Mouse (Mus musculus) forebrain, embryonic 14.5 days (tissue): Measurements from ENCODE around the gene Treh. TPM values are rescaled to one million over a fixed set of nuclear protein-coding genes. Genes with fewer than 3 reads are reported as not detected.

Experiments used
- ATAC-seq: fragments of 200-750 bp; cut with Nextera tagmentation; 2 replicates; pipeline ENCODE4 v1.8.0; 2017; ENCODE audit warnings: mild to moderate bottlenecking, moderate library complexity
- DNase-seq: peaks from one replicate; pipeline ENCODE4 v3.0.0-alpha.2; 2015; ENCODE audit warnings: low spot score
- H3K27ac ChIP-seq: fragments of 300-500 bp; sonication (generic); 2 replicates; pipeline ENCODE4 v1.5.1; 2014; ENCODE audit warnings: low read depth, mild to moderate bottlenecking, control low read depth, low read length, moderate library complexity
- H3K27me3 ChIP-seq: fragments of 300-500 bp; sonication (generic); replicated peaks from 2 replicates; pipeline ENCODE4 v1.6.1; 2014; ENCODE audit warnings: low read length, control low read depth, mixed read lengths; ENCODE audit not compliant: control insufficient read depth, insufficient read depth
- H3K36me3 ChIP-seq: fragments of 300-500 bp; sonication (generic); 2 replicates; pipeline ENCODE4 v1.6.1; 2014; ENCODE audit warnings: low read length, control low read depth; ENCODE audit not compliant: control insufficient read depth, insufficient read depth
- H3K4me1 ChIP-seq: fragments of 300-500 bp; sonication (generic); 2 replicates; pipeline ENCODE4 v1.6.1; 2014; ENCODE audit warnings: antibody characterized with exemption, low read length, control low read depth; ENCODE audit not compliant: control insufficient read depth, insufficient read depth
- H3K4me2 ChIP-seq: fragments of 300-500 bp; sonication (generic); 2 replicates; pipeline ENCODE4 v1.6.1; 2014; ENCODE audit warnings: mild to moderate bottlenecking, control low read depth, low read length
- H3K4me3 ChIP-seq: fragments of 300-500 bp; sonication (generic); 2 replicates; pipeline ENCODE4 v1.5.1; 2014; ENCODE audit warnings: low read depth, low read length, control low read depth
- H3K9ac ChIP-seq: fragments of 300-500 bp; sonication (generic); 2 replicates; pipeline ENCODE4 v1.6.1; 2014; ENCODE audit warnings: mild to moderate bottlenecking, low read length, control low read depth, moderate library complexity
- H3K9me3 ChIP-seq: fragments of 300-500 bp; sonication (generic); replicated peaks from 2 replicates; pipeline ENCODE4 v1.6.1; 2016; ENCODE audit warnings: low read length, control low read depth, mixed read lengths; ENCODE audit not compliant: control insufficient read depth
- WGBS: fragments of 180-500 bp; shearing (Covaris S2); extraction: QIAGEN DNeasy Blood & Tissue Kit; methylation state at CpG from one replicate; pipeline ENCODE4 v1.1.7; 2014; 5-methylcytosine and 5-hydroxymethylcytosine counted together
- polyA plus RNA-seq: library from polyadenylated mRNA; unstranded; fragments of >200 nt; fragmentation: Nextera tagmentation; extraction: Ambion mirVana; gene quantifications from 2 replicates; pipeline ENCODE4 v1.2.1, GENCODE M21; 2014

Gene Treh
- polyA plus RNA-seq, 1 experiment from 2014 or later: not detected

DNA sequence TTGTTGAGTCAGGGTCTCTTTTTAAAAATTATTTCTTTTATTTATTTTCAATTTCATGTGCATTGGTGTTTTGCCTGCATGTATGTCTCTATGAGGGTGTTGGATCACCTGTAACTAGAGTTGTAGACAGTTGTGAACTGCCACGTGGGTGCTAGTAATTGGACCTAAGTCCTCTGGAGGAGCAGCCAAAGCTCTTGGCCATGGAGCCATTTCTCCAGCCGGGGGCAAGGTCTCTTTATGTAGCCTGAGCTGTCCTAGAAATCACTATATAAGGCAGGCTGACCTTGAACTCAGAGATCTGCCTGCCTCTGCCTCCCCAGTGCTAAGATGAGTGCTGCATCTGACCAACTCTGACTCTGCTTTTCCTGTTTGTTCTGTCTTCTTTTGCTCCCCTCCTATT, 28.8 kb upstream of the Treh start:
- WGBS: 85% methylated on average over 2 of the region's 2 CpGs
- Histone ChIP-seq H3K4me3 (no peak overlapping the region), H3K9ac (no peak overlapping the region), H3K36me3 (no peaks in the 10 kb centered on the region; the same call in 1 of the 2 replicates), H3K9me3 (no peaks in the 10 kb centered on the region), H3K4me2 (no peak overlapping the region), H3K27me3 (no peaks in the 10 kb centered on the region), H3K4me1 (no peaks in the 10 kb centered on the region), H3K27ac (no peak overlapping the region)
- DNase-seq (no peak), ATAC-seq (no peak)

DNA sequence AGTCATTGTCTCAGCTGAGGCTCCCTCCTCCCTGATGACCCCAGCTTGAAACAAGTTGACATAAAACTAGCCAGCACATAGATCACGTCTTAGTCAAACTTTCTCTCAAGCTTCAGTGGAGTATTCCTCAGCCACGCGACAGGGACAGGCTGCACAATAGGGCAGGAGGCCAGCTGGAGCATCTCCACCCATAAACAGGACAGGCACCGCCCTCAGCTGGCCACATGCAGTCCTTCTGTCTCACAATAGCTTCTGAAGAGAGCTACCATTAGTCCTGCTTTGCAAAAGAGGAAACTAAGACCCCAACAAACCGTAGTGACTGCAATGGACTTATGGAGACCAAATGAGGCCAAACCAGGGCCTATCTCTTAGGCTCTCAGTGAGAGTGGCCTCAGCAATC, 27.6 kb upstream of the Treh start:
- H3K36me3 ChIP-seq: no peaks in the 10 kb centered on the region; the same call in 1 of the 2 replicates
- DNase-seq (no peak), ATAC-seq (no peak)
- H3K4me1 ChIP-seq: no peaks in the 10 kb centered on the region
- H3K27me3 ChIP-seq: no peaks in the 10 kb centered on the region
- H3K4me3 ChIP-seq: no peak overlapping the region
- no peak overlapping the region for H3K9ac ChIP-seq
- 78% methylated on average over 5 of the region's 5 CpGs for WGBS
- no peak overlapping the region for H3K4me2 ChIP-seq
- H3K9me3 ChIP-seq: no peaks in the 10 kb centered on the region
- H3K27ac ChIP-seq: no peak overlapping the region

DNA sequence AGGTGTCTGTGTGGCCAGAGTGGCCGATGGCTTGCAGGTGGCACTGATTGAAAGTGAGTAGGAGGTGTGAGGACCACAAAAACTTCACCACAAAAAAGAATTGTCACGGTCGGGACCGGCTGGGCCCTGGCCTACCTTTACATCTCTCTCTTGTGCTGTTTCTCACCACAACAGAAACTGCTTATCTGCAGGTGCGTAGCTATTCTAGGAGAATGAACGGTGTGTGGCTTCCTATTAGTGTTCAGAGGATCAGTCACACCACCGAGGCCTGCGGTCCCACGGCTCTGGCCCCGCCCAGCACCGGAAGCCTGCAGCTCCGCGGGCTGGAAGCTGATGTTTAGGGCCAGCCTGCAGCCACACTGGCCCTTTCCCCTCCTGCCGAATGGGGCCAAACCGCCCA, 27.1 kb upstream of the Treh start:
- H3K27ac ChIP-seq: no peak overlapping the region
- ATAC-seq (no peak), DNase-seq (no peak)
- H3K27me3 ChIP-seq: no peaks in the 10 kb centered on the region
- 71% methylated on average over 15 of the region's 15 CpGs for WGBS
- no peaks in the 10 kb centered on the region for H3K36me3 ChIP-seq
- no peaks in the 10 kb centered on the region for H3K4me1 ChIP-seq
- no peak overlapping the region for H3K9ac ChIP-seq
- no peak overlapping the region for H3K4me3 ChIP-seq
- H3K9me3 ChIP-seq: no peaks in the 10 kb centered on the region
- H3K4me2 ChIP-seq: no peak overlapping the region

DNA sequence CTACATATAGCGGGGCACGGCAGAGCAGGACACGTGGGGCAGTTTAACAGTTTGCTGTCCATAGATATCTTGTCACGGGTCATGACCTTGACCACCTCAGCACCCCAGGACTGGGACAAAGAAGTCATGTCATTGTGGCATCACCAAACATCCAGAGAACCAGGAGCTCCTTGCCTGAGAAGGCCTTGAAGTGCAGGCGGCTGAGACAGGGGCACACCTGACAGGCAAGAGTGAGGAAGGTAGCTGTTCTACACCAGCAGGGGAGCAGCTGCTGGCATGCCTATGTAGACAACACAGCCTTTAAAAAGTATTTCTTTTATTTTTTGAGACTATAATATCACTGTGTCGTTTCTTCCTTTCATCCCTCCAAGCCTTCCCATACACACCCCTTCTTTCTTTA, 26.7 kb upstream of the Treh start:
- WGBS: 93% methylated on average over 6 of the region's 6 CpGs
- H3K27me3 ChIP-seq: no peaks in the 10 kb centered on the region

DNA sequence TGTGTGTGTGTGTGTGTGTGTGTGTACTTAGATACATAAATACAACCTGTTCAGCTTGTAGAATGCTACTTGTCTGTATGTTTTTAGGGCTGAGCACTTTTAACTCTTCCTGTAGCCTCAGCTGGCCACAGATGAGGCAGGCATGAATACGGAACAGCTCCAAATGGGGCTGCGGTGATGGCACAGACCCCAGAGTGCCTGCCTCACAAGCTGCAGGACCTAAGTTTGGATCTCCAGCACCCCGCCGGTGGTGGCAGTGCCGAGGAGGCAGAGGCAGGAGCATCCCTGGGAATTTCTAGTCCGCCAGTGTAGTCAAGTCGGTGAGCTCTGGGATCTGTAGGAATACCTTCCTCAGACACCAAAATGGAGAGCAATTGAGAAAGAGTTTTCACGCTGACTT, 26.0 kb upstream of the Treh start:
- H3K4me3 ChIP-seq: no peak overlapping the region
- no peak overlapping the region for H3K27ac ChIP-seq
- no peaks in the 10 kb centered on the region for H3K27me3 ChIP-seq
- no peak overlapping the region for H3K9ac ChIP-seq
- no peak overlapping the region for H3K4me2 ChIP-seq
- H3K36me3 ChIP-seq: no peaks in the 10 kb centered on the region
- no peak for ATAC-seq
- WGBS: 98% methylated on average over 8 of the region's 8 CpGs
- H3K9me3 ChIP-seq: no peaks in the 10 kb centered on the region
- H3K4me1 ChIP-seq: no peaks in the 10 kb centered on the region
- no peak for DNase-seq

More for the DNA sequence above, 26.7 kb upstream of the Treh start:
- Histone ChIP-seq H3K9me3 (no peaks in the 10 kb centered on the region), H3K4me3 (no peak overlapping the region), H3K36me3 (no peaks in the 10 kb centered on the region), H3K9ac (no peak overlapping the region), H3K4me1 (no peaks in the 10 kb centered on the region), H3K27ac (no peak overlapping the region), H3K4me2 (no peak overlapping the region)
- no peak for DNase-seq
- ATAC-seq: no peak

DNA sequence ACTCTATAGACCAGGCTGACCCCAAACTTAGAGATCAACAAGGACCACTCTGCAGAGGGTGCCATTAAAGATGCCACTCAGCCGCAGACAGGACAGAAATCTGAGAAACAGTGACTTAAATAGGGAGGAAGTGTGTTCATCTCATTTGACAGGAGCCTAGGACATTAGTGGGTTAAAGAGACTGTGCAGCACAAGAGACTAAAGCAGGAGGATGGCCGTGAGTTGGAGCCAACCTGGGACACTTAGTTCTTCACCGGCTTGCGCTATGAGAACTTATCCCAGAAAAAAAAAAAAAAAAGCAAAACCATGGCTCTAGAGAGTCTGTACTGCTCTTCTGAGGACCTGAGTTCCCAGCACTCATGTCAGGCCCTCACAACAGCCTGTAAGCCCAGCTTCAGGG, 25.4 kb upstream of the Treh start:
- no peak for DNase-seq
- Histone ChIP-seq H3K27me3 (no peaks in the 10 kb centered on the region), H3K9me3 (no peaks in the 10 kb centered on the region), H3K27ac (no peak overlapping the region), H3K4me2 (no peak overlapping the region), H3K9ac (no peak overlapping the region), H3K4me1 (no peaks in the 10 kb centered on the region), H3K4me3 (no peak overlapping the region), H3K36me3 (no peaks in the 10 kb centered on the region)
- no peak for ATAC-seq
- 82% methylated on average over 4 of the region's 4 CpGs for WGBS

DNA sequence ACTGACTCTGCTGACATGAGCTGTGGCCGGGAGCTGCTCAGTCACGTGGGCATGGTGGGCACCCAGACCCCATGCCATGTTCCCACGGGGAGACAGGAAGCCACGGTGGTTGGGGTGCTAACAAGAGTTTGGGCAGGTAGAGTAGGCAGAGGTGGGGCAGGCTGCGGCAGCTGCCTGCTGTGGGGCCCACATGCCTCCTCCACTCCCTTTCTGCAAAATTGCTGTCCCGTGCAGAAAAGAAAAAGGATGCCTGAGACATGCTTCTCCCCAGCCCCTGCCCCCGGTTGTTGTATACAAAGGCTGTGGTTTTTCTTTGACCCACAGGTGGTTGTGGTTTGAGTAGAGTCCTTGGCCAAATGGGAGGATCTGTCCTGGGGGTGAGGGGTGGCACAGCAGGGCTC, 24.2 kb upstream of the Treh start:
- H3K4me2 ChIP-seq: no peak overlapping the region
- H3K4me1 ChIP-seq: no peaks in the 10 kb centered on the region
- 81% methylated on average over 7 of the region's 7 CpGs for WGBS
- no peak for ATAC-seq
- H3K4me3 ChIP-seq: no peak overlapping the region
- no peaks in the 10 kb centered on the region for H3K27me3 ChIP-seq
- H3K9me3 ChIP-seq: no peaks in the 10 kb centered on the region
- DNase-seq: no peak
- no peak overlapping the region for H3K27ac ChIP-seq
- H3K9ac ChIP-seq: no peak overlapping the region
- no peaks in the 10 kb centered on the region for H3K36me3 ChIP-seq

DNA sequence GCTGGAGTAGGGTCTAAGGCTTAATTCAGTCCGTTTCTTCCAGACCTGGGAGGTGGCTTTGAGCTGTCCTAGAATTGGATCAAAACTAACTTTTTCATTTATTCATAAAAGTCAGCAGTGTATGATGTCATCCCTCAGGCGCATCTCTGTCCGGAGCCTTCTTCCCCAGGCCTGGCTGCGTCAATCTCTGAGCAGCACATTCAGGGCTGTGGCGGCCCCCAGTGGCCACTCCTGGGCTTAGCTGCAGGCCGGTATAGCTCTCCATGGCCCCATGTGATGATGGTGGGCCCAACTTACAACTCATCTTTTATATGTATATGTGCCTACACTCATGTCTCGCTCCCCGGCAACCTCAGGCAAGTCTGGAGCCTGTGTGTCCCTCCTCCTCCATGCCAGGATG, 21.0 kb upstream of the Treh start:
- Histone ChIP-seq H3K9ac (no peak overlapping the region), H3K4me1 (0 out of 2 replicates have a peak, but pooled peaks cover 3% of the 10 kb centered on the region), H3K4me2 (no peak overlapping the region), H3K27me3 (no peaks in the 10 kb centered on the region), H3K9me3 (no peaks in the 10 kb centered on the region), H3K36me3 (no peaks in the 10 kb centered on the region), H3K27ac (no peak overlapping the region), H3K4me3 (no peak overlapping the region)
- DNase-seq (peak; percentile 68), ATAC-seq (peak; percentile 66; the same call in 1 of the 2 replicates)
- WGBS: 12% methylated on average over 8 of the region's 8 CpGs

DNA sequence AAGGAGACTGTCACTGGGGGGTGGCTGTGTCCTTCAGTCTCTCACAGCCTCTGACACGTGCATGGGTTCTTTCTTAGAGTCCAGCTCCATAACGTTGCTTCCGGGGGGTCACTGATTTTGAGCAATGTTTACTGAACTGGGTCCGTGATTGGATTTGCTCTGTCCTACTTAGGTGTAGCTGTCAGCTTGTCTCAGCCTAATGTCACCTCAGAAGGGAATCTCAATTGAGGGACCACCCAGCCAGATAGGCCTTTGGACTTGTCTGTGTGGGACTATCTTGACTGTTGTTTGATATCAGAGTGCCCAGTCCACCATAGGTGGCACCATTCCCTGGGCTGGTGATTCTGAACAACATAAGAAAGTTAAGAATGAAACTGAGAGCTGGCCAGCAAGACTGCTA, 19.1 kb upstream of the Treh start:
- Histone ChIP-seq H3K4me1 (0 out of 2 replicates have a peak, but pooled peaks cover 3% of the 10 kb centered on the region), H3K4me2 (no peak overlapping the region), H3K4me3 (no peak overlapping the region), H3K9ac (no peak overlapping the region), H3K27me3 (no peaks in the 10 kb centered on the region), H3K9me3 (no peaks in the 10 kb centered on the region), H3K27ac (no peak overlapping the region), H3K36me3 (no peaks in the 10 kb centered on the region)
- no peak for ATAC-seq
- 75% methylated on average over 4 of the region's 4 CpGs for WGBS
- DNase-seq: no peak
